Mouse (Mus musculus) inflammation-experienced regulatory T-cells, adult 16 weeks (primary cell): ENCODE measurements around the gene Mfap1b. TPM values are rescaled to one million over a fixed set of nuclear protein-coding genes. Genes with fewer than 3 reads are reported as not detected.

Source experiments
- polyA plus RNA-seq: library from polyadenylated mRNA; unstranded; fragments of 100-300 nt; shearing (Covaris generic); gene quantifications from one replicate; pipeline ENCODE4 v1.2.1, GENCODE M21; 2017

Gene Mfap1b
- 121 TPM for polyA plus RNA-seq

DNA sequence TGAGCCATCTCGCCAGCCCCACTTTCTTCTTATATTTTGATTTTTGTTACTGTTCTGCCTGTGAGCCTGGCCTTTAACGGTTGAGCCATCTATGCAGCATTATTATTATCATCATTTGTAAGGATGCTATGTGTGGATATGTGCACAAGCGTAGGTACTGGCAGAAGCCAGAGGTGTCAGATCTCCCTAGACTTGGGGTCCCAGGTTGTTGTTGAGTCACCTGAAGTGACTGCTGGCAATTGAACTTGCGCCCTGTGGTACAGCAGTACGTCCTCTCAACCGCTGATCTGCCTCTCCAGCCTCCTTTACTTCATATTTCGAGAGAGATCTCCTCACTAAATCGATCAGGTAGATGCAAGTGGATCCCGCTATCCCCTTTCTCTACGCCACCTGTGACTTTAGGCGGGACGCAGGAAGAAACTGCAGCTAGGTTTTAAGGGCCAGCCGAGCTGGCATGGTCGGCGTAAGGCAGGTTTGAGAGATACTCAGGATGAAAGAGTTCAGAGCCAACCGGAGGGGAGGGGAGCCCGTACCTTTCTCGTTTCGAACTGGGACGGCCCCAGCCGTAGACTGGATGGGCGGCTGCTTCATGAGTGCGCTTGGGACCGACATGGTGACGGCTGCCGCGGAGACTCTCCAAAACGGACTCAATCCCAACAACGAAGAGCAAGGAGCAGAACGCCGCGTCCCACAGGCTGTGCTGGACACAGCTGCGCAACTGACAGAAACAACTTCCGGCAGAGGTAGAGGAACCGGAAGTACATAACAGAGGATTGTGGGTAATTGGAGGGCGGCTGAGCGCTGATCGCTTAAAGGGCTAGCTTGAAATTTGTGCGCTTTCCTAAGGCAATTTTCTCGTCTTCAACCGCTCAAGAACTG is at the start of gene Mfap1b:
Gene Mfap1b (minus strand): TSS at position 767 of the 879 bp plus-strand sequence.

DNA sequence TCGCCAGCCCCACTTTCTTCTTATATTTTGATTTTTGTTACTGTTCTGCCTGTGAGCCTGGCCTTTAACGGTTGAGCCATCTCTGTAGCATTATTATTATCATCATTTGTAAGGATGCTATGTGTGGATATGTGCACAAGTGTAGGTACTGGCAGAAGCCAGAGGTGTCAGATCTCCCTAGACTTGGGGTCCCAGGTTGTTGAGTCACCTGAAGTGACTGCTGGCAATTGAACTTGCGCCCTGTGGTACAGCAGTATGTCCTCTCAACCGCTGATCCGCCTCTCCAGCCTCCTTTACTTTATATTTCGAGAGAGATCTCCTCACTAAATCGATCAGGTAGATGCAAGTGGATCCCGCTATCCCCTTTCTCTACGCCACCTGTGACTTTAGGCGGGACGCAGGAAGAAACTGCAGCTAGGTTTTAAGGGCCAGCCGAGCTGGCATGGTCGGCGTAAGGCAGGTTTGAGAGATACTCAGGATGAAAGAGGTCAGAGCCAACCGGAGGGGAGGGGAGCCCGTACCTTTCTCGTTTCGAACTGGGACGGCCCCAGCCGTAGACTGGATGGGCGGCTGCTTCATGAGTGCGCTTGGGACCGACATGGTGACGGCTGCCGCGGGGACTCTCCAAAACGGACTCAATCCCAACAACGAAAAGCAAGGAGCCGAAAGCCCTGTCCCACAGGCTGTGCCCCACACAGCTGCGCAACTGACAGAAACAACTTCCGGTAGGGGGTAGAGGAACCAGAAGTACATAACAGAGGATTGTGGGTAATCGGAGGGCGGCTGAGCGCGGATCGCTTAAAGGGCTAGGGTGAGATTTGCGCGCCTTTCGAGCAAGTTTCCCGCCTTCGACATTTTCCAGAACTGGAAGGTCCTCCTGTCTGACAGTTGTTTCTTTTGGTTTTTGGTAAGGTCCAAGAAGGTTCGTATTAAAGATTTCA is 32.3 kb upstream of the Mfap1b start, which contains the start of the genes Mfap1a and Wdr76:
Gene Mfap1a (minus strand): TSS at position 724 of the 941 bp plus-strand sequence.
Gene Wdr76 (plus strand): TSS at position 782 of the 941 bp plus-strand sequence.

DNA sequence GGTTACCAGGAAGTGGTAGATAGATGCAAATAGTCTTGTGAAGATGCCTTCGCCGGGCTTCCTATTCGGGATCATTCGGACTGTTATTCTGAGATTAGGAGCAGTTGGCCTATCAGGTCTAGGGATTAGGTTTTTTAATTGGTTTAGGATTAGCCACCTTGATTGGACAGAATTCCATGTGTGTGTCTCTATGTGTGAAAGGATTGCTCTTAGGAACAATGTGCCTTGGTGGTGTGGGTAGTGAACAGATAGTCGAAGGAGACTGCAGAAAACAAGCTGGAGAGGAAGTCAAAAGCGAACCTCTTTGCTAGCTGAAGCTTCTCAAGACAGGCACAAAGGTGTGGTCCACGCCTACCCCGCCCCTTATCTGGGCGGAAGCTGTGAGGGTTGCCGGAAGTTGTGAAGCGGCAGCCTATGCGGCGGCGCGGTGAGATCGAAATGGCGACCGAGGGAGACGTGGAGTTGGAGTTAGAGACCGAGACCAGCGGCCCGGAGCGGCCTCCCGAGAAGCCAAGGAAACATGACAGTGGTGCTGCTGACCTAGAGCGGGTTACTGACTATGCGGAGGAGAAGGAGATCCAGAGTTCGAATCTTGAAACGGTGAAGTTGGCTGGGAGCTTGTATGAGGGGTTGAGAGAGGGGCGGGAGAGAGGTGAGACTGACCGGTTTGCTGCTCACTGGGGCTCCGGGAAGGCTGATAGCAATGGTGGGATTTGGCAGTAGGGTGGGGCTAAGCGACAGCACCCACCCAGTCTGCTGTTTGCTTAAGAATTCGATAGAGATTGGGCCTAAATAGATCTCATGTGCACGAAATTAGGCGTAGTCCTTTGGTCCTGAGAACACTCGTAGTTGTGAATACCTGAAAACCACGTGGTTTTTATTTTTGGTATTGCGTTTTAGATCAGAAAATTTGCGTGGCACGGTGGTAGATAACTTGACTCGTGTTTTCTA is 16.9 kb downstream of the Mfap1b start, which contains the start of gene Serinc4:
Gene Serinc4 (minus strand): TSS at position 90 of the 951 bp plus-strand sequence.

DNA sequence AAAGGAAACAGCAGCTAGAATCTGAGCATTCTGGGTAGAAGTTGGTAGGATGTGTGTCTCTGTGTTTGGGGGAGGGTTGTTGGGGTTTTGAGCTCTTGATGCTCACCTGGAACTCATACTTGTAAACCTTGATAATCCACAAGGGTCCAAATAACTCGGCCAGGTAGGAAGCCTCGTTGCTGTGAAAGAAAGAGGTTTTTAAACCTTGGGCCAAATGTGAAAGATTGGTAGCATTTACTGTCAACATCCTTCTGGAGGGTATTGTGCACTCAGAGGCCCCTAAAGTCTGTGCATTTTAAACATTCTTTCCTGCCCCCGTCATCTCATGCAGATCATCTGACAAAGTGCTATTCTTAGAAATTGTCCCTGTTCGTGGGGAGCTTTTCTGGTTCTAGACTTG is 20.9 kb downstream of the Mfap1b start, which contains the start of gene Hypk:
Gene Hypk (plus strand): TSS at position 301 of the 400 bp plus-strand sequence.

DNA sequence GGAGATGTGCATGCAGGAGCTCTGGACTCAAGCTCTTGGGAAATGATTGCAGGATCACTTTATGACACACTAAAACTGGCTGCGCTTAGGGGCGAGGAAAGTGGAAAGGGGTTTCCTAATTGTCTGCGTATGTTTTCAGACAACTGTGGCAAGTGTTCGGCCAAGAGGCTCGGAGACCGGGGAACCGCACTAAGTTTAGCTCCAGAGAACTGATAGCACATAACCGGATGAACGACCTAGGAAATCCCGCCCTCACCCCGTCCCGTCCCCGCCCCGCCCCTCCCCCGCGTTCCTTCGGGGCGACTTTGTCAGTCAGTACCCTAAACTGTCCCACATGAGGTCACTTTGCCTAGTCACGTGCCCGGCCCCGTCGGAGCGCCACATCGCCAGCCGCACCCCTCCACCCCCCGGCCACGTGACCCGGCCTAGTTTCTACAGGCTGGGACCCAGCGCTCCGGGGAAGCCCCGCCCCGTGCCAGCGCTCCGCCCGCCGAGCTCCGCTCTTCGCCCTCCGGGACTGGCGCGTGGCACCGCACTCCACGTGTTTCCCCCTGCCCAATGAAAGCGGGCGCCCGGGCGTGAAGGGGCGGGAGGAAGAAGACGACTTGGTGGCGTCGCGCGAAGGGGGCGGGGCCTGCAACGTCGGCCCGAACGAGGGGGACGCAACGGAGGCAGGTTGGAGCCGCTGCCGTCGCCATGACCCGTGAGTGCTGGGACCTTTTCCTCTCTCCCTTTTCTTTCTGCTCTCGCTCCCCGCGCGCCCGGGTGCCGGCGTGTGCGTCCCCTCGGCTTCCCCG is 24.9 kb downstream of the Mfap1b start, which contains the start of gene Serf2:
Gene Serf2 (plus strand): TSS at position 457 of the 797 bp plus-strand sequence.

DNA sequence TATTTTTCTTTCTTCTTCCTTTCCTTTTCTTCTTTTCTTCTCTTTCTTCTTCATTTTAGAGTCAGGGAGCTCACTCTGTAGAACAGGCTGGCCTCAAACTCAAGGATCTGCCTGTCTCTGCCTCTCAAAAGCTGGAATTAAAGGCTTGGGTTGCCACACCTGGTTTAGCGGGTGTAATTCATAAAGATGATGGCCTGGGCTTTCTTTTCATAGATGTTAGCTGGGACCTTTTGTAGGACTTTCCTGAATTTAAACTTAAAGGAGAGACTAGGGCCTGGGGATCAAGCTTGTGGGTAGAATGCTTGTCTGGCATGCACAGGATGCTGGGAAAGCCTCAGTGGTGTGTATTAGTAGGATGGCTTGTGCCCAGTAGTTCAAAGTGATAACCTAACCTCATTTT is 29.7 kb downstream of the Mfap1b start, which contains the start of gene Ell3:
Gene Ell3 (minus strand): TSS at position 101 of the 400 bp plus-strand sequence.

DNA sequence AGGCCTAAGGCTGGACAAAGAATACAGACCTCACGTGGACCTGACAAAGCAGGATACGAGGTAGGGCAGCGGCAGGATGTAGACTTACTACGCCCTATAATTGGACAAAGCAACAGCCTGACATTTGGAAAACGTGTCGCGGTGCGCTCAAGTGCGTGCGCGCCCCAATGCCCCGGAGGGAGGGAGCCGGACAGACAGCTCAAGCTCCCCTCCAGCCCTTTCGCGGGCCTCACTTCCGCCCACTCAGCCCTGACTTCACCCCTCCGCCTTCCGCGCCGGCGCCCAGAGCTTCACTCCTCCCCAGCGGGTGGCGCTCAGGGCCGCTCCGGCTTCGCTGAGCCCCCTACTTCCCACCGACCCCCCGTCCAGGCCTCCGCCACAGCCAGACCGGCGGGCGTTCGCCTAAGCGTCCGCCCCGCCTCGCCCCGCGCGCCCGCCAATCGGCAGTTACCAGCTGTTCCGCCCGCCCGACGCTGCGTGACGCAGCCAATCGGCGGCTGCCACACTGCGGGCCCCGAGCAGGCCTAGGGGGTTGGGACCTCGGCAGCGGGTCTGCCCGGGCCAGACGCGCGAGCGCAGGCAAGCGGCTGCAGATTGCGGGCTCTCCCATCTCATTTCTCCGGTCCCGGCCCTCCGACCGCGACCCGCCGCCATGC is 60.4 kb downstream of the Mfap1b start, which contains the start of the genes Pdia3 and Catsper2:
Gene Pdia3 (plus strand): TSS at position 389 of the 656 bp plus-strand sequence.
Gene Catsper2 (minus strand): TSS at position 406 of the 656 bp plus-strand sequence.

Other genes starting within 250 kb of the Mfap1b start
- gene Trp53bp1, start 202.7 kb downstream of the Mfap1b start, polyA plus RNA-seq: 82.8 TPM
- 0.05 TPM for gene Map1a, start 184.5 kb downstream of the Mfap1b start, polyA plus RNA-seq
- gene Ppip5k1, start 118.7 kb downstream of the Mfap1b start, polyA plus RNA-seq: 17.5 TPM
- not detected for gene Ckmt1, start 116.4 kb downstream of the Mfap1b start, polyA plus RNA-seq
- 0.11 TPM for gene Strc, start 86.9 kb downstream of the Mfap1b start, polyA plus RNA-seq
- 689 TPM for gene Pdia3, start 60.3 kb downstream of the Mfap1b start, polyA plus RNA-seq
- 1.8 TPM for gene Catsper2, start 60.3 kb downstream of the Mfap1b start, polyA plus RNA-seq
- 0.74 TPM for gene Ell3, start 29.8 kb downstream of the Mfap1b start, polyA plus RNA-seq
- 500 TPM for gene Serf2, start 24.9 kb downstream of the Mfap1b start, polyA plus RNA-seq
- 154 TPM for gene Hypk, start 20.8 kb downstream of the Mfap1b start, polyA plus RNA-seq
- 0.15 TPM for gene Serinc4, start 17.3 kb downstream of the Mfap1b start, polyA plus RNA-seq
- gene Mfap1a, start 32.6 kb upstream of the Mfap1b start, polyA plus RNA-seq: 42.8 TPM
- 7.5 TPM for gene Wdr76, start 32.7 kb upstream of the Mfap1b start, polyA plus RNA-seq